Comparison of ENCODE assay signal across 12 mouse cellular contexts in the genomic region with DNA sequence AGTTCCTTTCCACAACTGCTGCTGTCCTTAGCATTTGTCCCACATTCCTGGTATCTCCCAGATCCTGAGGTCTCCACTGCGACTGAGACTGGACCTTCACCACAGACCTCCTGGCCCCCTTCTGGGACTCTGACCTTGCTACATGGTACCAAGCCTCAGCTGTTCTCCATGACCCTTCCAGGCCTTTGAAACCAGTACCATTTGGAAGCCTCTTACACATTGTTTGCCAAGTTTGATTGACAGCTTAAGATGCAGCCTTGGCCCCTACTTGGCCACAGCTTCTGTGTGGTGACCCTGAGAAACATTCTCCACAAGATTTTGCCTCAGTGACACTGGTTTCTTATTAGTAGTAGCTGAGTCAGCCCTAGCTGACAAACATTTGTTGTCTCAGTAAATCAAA.
"Had no signal": no experiment of that assay in that cellular context is flagged by ENCODE, and none has a peak within 500 bp of the region (broad histone marks: within the 10 kb centered on the region; RNA-seq: fewer than 3 reads in every experiment).

No protein-coding gene starts in this region.

- DNase-seq: layer of hippocampus, adult 9-11 months; liver, embryonic 13.5 days; lung, adult 2 months; lung, postnatal 14 days; lung, postnatal 4 days; midbrain, embryonic 14.5 days; right cerebral cortex, adult 18-20 months; right cerebral cortex, postnatal 14 days; right cerebral cortex, postnatal 4 days; thymus, adult 2 months; thymus, postnatal 14 days; thymus, postnatal 4 days had no signal
